Mouse (Mus musculus) T-cell, adult 2 months (primary cell): Measurements from ENCODE around the gene Reps1.
A peak's percentile ranks its signal among the peaks of the same experiment; 100 is the strongest.
"Not testable (repeated sequence)": the region's sequence is repeated elsewhere in the genome, so short reads cannot be mapped to it uniquely, and the experiment has no call there.

Source experiments
- DNase-seq: peaks from one replicate; pipeline ENCODE4 v3.0.0; 2022; ENCODE audit warnings: low spot score

Gene Reps1

GRCm38 (mm10) chr10:18064606-18065228, 9.1 kb downstream of the Reps1 start:
- DNase-seq = no peak

GRCm38 (mm10) chr10:18066031-18066439, 10.4 kb downstream of the Reps1 start:
- no peak for DNase-seq

- no peak for DNase-seq
Observed at GRCm38 (mm10) chr10:18067761-18068446, 12.2 kb downstream of the Reps1 start.

GRCm38 (mm10) chr10:18068880-18069279, 13.2 kb downstream of the Reps1 start:
- DNase-seq = no peak

- no peak for DNase-seq
Observed at GRCm38 (mm10) chr10:18069576-18069975, 13.9 kb downstream of the Reps1 start.

GRCm38 (mm10) chr10:18070144-18070543, 14.5 kb downstream of the Reps1 start:
- no peak for DNase-seq

GRCm38 (mm10) chr10:18070616-18071015, 15.0 kb downstream of the Reps1 start:
- DNase-seq = no peak

GRCm38 (mm10) chr10:18072871-18073270, 17.2 kb downstream of the Reps1 start:
- no peak for DNase-seq

- DNase-seq = no peak
Observed at GRCm38 (mm10) chr10:18074383-18075075, 18.9 kb downstream of the Reps1 start.

- DNase-seq = no peak
Observed at GRCm38 (mm10) chr10:18075845-18076244, 20.2 kb downstream of the Reps1 start.

GRCm38 (mm10) chr10:18081536-18081935, 25.9 kb downstream of the Reps1 start:
- no peak for DNase-seq

- DNase-seq = no peak
Observed at GRCm38 (mm10) chr10:18082772-18083171, 27.1 kb downstream of the Reps1 start.

- DNase-seq = no peak
Observed at GRCm38 (mm10) chr10:18090691-18091090, 35.0 kb downstream of the Reps1 start.

- no peak for DNase-seq
Observed at GRCm38 (mm10) chr10:18102166-18102565, 46.5 kb downstream of the Reps1 start.

GRCm38 (mm10) chr10:18107471-18107870, 51.8 kb downstream of the Reps1 start:
- peak; percentile 6 for DNase-seq

GRCm38 (mm10) chr10:18110940-18111339, 55.3 kb downstream of the Reps1 start:
- DNase-seq = no peak

- no peak for DNase-seq
Observed at GRCm38 (mm10) chr10:18113473-18114093, 57.9 kb downstream of the Reps1 start.

GRCm38 (mm10) chr10:18118336-18118735, 62.7 kb downstream of the Reps1 start:
- no peak for DNase-seq

- DNase-seq = no peak
Observed at GRCm38 (mm10) chr10:18130276-18130675, 74.6 kb downstream of the Reps1 start.

GRCm38 (mm10) chr10:18131666-18132650, 76.3 kb downstream of the Reps1 start:
- DNase-seq = no peak

- DNase-seq = not testable (repeated sequence)
Observed at GRCm38 (mm10) chr10:18138853-18139503, 83.3 kb downstream of the Reps1 start.
